Mouse (Mus musculus) urinary bladder, postnatal 36 days (tissue): ENCODE results near the gene Ndst2.
"Not testable (repeated sequence)": the region's sequence is repeated elsewhere in the genome, so short reads cannot be mapped to it uniquely, and the experiment has no call there.

Experiments
- DNase-seq, 2 experiments: peaks; one replicate each; pipeline ENCODE4 v3.0.0; 2022; ENCODE audit warnings: low spot score in 2 of 2, mixed read lengths in 1 of 2

Gene Ndst2

GRCm38 (mm10) chr14:20738511-20738910 lies 4.1 kb upstream of the Ndst2 start:
- no peak for DNase-seq

GRCm38 (mm10) chr14:20737306-20737705 lies 2.9 kb upstream of the Ndst2 start:
- peak; percentile 51 to 62 for DNase-seq

GRCm38 (mm10) chr14:20735892-20736390 lies 1.6 kb upstream of the Ndst2 start:
- no peak for DNase-seq

GRCm38 (mm10) chr14:20735052-20735451 lies 690 bp upstream of the Ndst2 start:
- no peak for DNase-seq

GRCm38 (mm10) chr14:20733041-20733951 lies 1.1 kb downstream of the Ndst2 start:
- DNase-seq: no peak

GRCm38 (mm10) chr14:20730853-20731602 lies 3.3 kb downstream of the Ndst2 start:
- no peak for DNase-seq

GRCm38 (mm10) chr14:20729871-20730270 lies 4.5 kb downstream of the Ndst2 start:
- DNase-seq: no peak

- DNase-seq: no peak
Observed at GRCm38 (mm10) chr14:20725660-20726339, 8.6 kb downstream of the Ndst2 start.

GRCm38 (mm10) chr14:20724043-20724442 lies 10.3 kb downstream of the Ndst2 start:
- peak; percentile 47 to 56 for DNase-seq

- DNase-seq: no peak
Observed at GRCm38 (mm10) chr14:20723006-20723405, 11.4 kb downstream of the Ndst2 start.

GRCm38 (mm10) chr14:20721371-20721770 lies 13.0 kb downstream of the Ndst2 start:
- no peak for DNase-seq

- DNase-seq: no peak
Observed at GRCm38 (mm10) chr14:20719767-20720166, 14.6 kb downstream of the Ndst2 start.

GRCm38 (mm10) chr14:20718443-20718842 lies 15.9 kb downstream of the Ndst2 start:
- DNase-seq: no peak

GRCm38 (mm10) chr14:20713832-20714231 lies 20.5 kb downstream of the Ndst2 start:
- DNase-seq: no peak

GRCm38 (mm10) chr14:20708239-20708638 lies 26.1 kb downstream of the Ndst2 start:
- no peak for DNase-seq

- peak; percentile 89 for DNase-seq
Observed at GRCm38 (mm10) chr14:20707201-20708190, 26.9 kb downstream of the Ndst2 start, which contains the start of gene Zswim8. Zswim8 (plus strand) TSS chr14:20707552.

- DNase-seq: not testable (repeated sequence)
Observed at GRCm38 (mm10) chr14:20703461-20703860, 30.9 kb downstream of the Ndst2 start.

GRCm38 (mm10) chr14:20702741-20703381 lies 31.5 kb downstream of the Ndst2 start, which contains the start of gene Chchd1:
Chchd1 (plus strand) TSS chr14:20703006.
- DNase-seq: peak; percentile 90

- DNase-seq: no peak
Observed at GRCm38 (mm10) chr14:20702096-20702740, 32.1 kb downstream of the Ndst2 start.
